Mouse (Mus musculus): ENCODE measurements around the gene Vac14. TPM values are rescaled to one million over a fixed set of nuclear protein-coding genes. Genes with fewer than 3 reads are reported as not detected.
A peak's percentile ranks its signal among the peaks of the same experiment; 100 is the strongest.

The Vac14 gene
- polyA plus RNA-seq, 1 experiment: 24.3 TPM

GRCm38 (mm10) chr8:110718969-110719670, 100.7 kb downstream of the Vac14 start:
- Histone ChIP-seq H3K4me3 (ENCODE audit: insufficient read depth, low read length) (no peak overlapping the region), H3K4me1 (ENCODE audit: control insufficient read depth, insufficient read depth, low read length) (peaks cover 17% of the 10 kb centered on the region), H3K27ac (ENCODE audit: insufficient read depth, low read length) (peak overlapping the region; percentile 86)
- TF ChIP-seq CTCF (IDR thresholded peaks at IDR 0.05; ENCODE audit: extremely low read depth, insufficient read depth, low read length) (no peak), POLR2A (IDR thresholded peaks at IDR 0.05; ENCODE audit: extremely low read depth, insufficient read depth, low read length) (no peak)

GRCm38 (mm10) chr8:110719898-110720653, 101.7 kb downstream of the Vac14 start:
- peak overlapping the region; percentile 76; the same call in 1 of the 2 replicates for H3K4me3 ChIP-seq (ENCODE audit: insufficient read depth, low read length)
- TF ChIP-seq CTCF (IDR thresholded peaks at IDR 0.05; ENCODE audit: extremely low read depth, insufficient read depth, low read length) (no peak), POLR2A (IDR thresholded peaks at IDR 0.05; ENCODE audit: extremely low read depth, insufficient read depth, low read length) (no peak)

GRCm38 (mm10) chr8:110720685-110721598, 102.6 kb downstream of the Vac14 start, which contains the start of gene Mtss1l:
Gene Mtss1l (plus strand): TSS chr8:110721476.
- H3K27ac ChIP-seq (ENCODE audit: insufficient read depth, low read length): peak within 1 kb of the TSS; percentile 82
- peaks cover 10% of the 10 kb centered on the region for H3K4me1 ChIP-seq (ENCODE audit: control insufficient read depth, insufficient read depth, low read length)
- peak within 1 kb of the TSS; percentile 76 for H3K4me3 ChIP-seq (ENCODE audit: insufficient read depth, low read length)
- no peak for TF ChIP-seq POLR2A (IDR thresholded peaks at IDR 0.05; ENCODE audit: extremely low read depth, insufficient read depth, low read length)
- no peak for TF ChIP-seq CTCF (IDR thresholded peaks at IDR 0.05; ENCODE audit: extremely low read depth, insufficient read depth, low read length)

More at GRCm38 (mm10) chr8:110719898-110720653, 101.7 kb downstream of the Vac14 start:
- Histone ChIP-seq H3K27ac (ENCODE audit: insufficient read depth, low read length) (peak overlapping the region; percentile 86), H3K4me1 (ENCODE audit: control insufficient read depth, insufficient read depth, low read length) (peaks cover 13% of the 10 kb centered on the region)

GRCm38 (mm10) chr8:110721606-110722413, 103.4 kb downstream of the Vac14 start:
- Histone ChIP-seq H3K4me3 (ENCODE audit: insufficient read depth, low read length) (peak overlapping the region; percentile 76), H3K27ac (ENCODE audit: insufficient read depth, low read length) (peak overlapping the region; percentile 82), H3K4me1 (ENCODE audit: control insufficient read depth, insufficient read depth, low read length) (peaks cover 7% of the 10 kb centered on the region)
- TF ChIP-seq POLR2A (IDR thresholded peaks at IDR 0.05; ENCODE audit: extremely low read depth, insufficient read depth, low read length) (no peak), CTCF (IDR thresholded peaks at IDR 0.05; ENCODE audit: extremely low read depth, insufficient read depth, low read length) (no peak)

GRCm38 (mm10) chr8:110722414-110723011, 104.1 kb downstream of the Vac14 start:
- no peak for TF ChIP-seq POLR2A (IDR thresholded peaks at IDR 0.05; ENCODE audit: extremely low read depth, insufficient read depth, low read length)
- TF ChIP-seq CTCF (IDR thresholded peaks at IDR 0.05; ENCODE audit: extremely low read depth, insufficient read depth, low read length): no peak
- Histone ChIP-seq H3K4me1 (ENCODE audit: control insufficient read depth, insufficient read depth, low read length) (peaks cover 6% of the 10 kb centered on the region), H3K4me3 (ENCODE audit: insufficient read depth, low read length) (peak overlapping the region; percentile 76), H3K27ac (ENCODE audit: insufficient read depth, low read length) (peak overlapping the region; percentile 82)

GRCm38 (mm10) chr8:110724493-110724892, 106.1 kb downstream of the Vac14 start:
- Histone ChIP-seq H3K4me3 (ENCODE audit: insufficient read depth, low read length) (peak overlapping the region; percentile 76; the same call in 1 of the 2 replicates), H3K27ac (ENCODE audit: insufficient read depth, low read length) (peak overlapping the region; percentile 85), H3K4me1 (ENCODE audit: control insufficient read depth, insufficient read depth, low read length) (peaks cover 1% of the 10 kb centered on the region; the same call in 1 of the 2 replicates)
- TF ChIP-seq CTCF (IDR thresholded peaks at IDR 0.05; ENCODE audit: extremely low read depth, insufficient read depth, low read length) (no peak), POLR2A (IDR thresholded peaks at IDR 0.05; ENCODE audit: extremely low read depth, insufficient read depth, low read length) (no peak)

- H3K4me1 ChIP-seq (ENCODE audit: control insufficient read depth, insufficient read depth, low read length): no peaks in the 10 kb centered on the region
- peak overlapping the region; percentile 76; the same call in 1 of the 2 replicates for H3K4me3 ChIP-seq (ENCODE audit: insufficient read depth, low read length)
- H3K27ac ChIP-seq (ENCODE audit: insufficient read depth, low read length): peak overlapping the region; percentile 85
- TF ChIP-seq CTCF (IDR thresholded peaks at IDR 0.05; ENCODE audit: extremely low read depth, insufficient read depth, low read length) (no peak), POLR2A (IDR thresholded peaks at IDR 0.05; ENCODE audit: extremely low read depth, insufficient read depth, low read length) (no peak)
These were observed 106.9 kb downstream of the Vac14 start for GRCm38 (mm10) chr8:110725084-110725838.
